In the genomic region with DNA sequence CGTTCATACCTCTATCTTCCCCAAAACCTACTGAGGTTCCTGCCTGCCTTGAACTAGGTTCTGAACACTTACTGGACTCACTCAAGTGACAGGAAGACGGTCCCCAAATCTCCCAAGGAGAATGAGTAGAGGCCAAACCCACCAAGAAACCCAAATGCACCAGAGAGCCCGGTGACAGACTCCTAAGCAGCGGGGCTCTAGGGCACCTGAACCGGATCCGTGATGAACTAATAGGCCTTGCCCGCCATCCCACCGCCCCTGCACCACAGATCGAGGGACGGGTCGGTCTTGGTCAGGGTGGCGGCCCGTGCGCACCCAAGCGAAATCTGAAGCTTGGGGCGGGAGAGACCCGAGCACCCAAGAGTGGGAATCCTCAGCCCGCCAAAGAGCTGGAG, we compare ENCODE assay signal across 10 mouse cellular contexts. TPM values are rescaled to one million over a fixed set of nuclear protein-coding genes. Genes with fewer than 3 reads are reported as not detected.
A peak's percentile ranks its signal among the peaks of the same experiment; 100 is the strongest.
DNase-seq lines count a peak whose midpoint lies in the region; ATAC-seq and TF ChIP-seq lines count a peak whose summit lies in the region.
"Had no signal": no experiment of that assay in that cellular context is flagged by ENCODE, and none has a peak within 500 bp of the region (broad histone marks: within the 10 kb centered on the region; RNA-seq: fewer than 3 reads in every experiment).

No protein-coding gene starts in this region.

- H3K9me3 ChIP-seq in liver, postnatal 0 days (ENCODE audit: low read length): no peaks in the 10 kb centered on the region
- no peaks in the 10 kb centered on the region for H3K9me3 ChIP-seq in liver, embryonic 12.5 days (replicated peaks)
- no peaks in the 10 kb centered on the region for H3K9me3 ChIP-seq in embryonic facial prominence, embryonic 10.5 days
- no peaks in the 10 kb centered on the region for H3K9me3 ChIP-seq in intestine, embryonic 15.5 days

- 14% methylated on average over 18 of the region's 18 CpGs for WGBS in liver, postnatal 0 days (ENCODE audit: insufficient replicate concordance)
- 11% methylated on average over 18 of the region's 18 CpGs for WGBS in liver, embryonic 12.5 days (ENCODE audit: insufficient replicate concordance)
- 9% methylated on average over 18 of the region's 18 CpGs for WGBS in embryonic facial prominence, embryonic 10.5 days
- WGBS in intestine, embryonic 15.5 days: 45% methylated on average over 18 of the region's 18 CpGs

- H3K9ac ChIP-seq in liver, postnatal 0 days (replicated peaks): no peak overlapping the region
- no peak overlapping the region for H3K9ac ChIP-seq in liver, embryonic 12.5 days
- H3K9ac ChIP-seq in intestine, embryonic 15.5 days: no peak overlapping the region

- no peak for DNase-seq in gastrocnemius, adult 2 months
- no peak for DNase-seq in gastrocnemius, adult 18-20 months (ENCODE audit: low spot score)
- no peak for DNase-seq in liver, postnatal 0 days
- no peak for DNase-seq in embryonic facial prominence, embryonic 10.5 days (ENCODE audit: low spot score)
- no peak for DNase-seq in urinary bladder, adult 2 months (ENCODE audit: low spot score)
- no peak for DNase-seq in left cerebral cortex, adult 9 months (ENCODE audit: low spot score in 2 of 2)

- intact Hi-C loops in gastrocnemius, adult 2 months (cut with DNase I): no loop called here

- TF ChIP-seq EP300 in liver, postnatal 0 days (IDR thresholded peaks at IDR 0.05; ENCODE audit: low read depth): no peak

- H3K4me3 ChIP-seq in gastrocnemius, adult 2 months: peak overlapping the region; percentile 57
- 0 out of 2 replicates have a peak overlapping the region, but pooled peaks have one; percentile 32 for H3K4me3 ChIP-seq in liver, postnatal 0 days (ENCODE audit: low read depth, low read length)
- no peak overlapping the region for H3K4me3 ChIP-seq in liver, embryonic 12.5 days
- peak overlapping the region; percentile 57 for H3K4me3 ChIP-seq in embryonic facial prominence, embryonic 10.5 days
- H3K4me3 ChIP-seq in intestine, embryonic 15.5 days (replicated peaks): peak overlapping the region; percentile 40; the same call in 1 of the 2 replicates

- TF ChIP-seq CTCF in gastrocnemius, adult 2 months (IDR thresholded peaks at IDR 0.05): no peak
- no peak for TF ChIP-seq CTCF in liver, postnatal 0 days (IDR thresholded peaks at IDR 0.05; ENCODE audit: low read depth)

- no peak for ATAC-seq in liver, postnatal 0 days
- no peak for ATAC-seq in liver, embryonic 12.5 days
- ATAC-seq in intestine, embryonic 15.5 days: no peak

- H3K36me3 ChIP-seq in liver, postnatal 0 days (replicated peaks; ENCODE audit: insufficient read depth, low read length): 0 out of 2 replicates have a peak, but pooled peaks cover 4% of the 10 kb centered on the region
- peaks cover 9% of the 10 kb centered on the region for H3K36me3 ChIP-seq in liver, embryonic 12.5 days
- H3K36me3 ChIP-seq in embryonic facial prominence, embryonic 10.5 days (replicated peaks): peaks cover 71% of the 10 kb centered on the region
- H3K36me3 ChIP-seq in intestine, embryonic 15.5 days: peaks cover 20% of the 10 kb centered on the region

- no peak overlapping the region for H3K4me2 ChIP-seq in liver, postnatal 0 days (ENCODE audit: low read depth, low read length)
- no peak overlapping the region for H3K4me2 ChIP-seq in liver, embryonic 12.5 days
- peak overlapping the region; percentile 82; the same call in 1 of the 2 replicates for H3K4me2 ChIP-seq in intestine, embryonic 15.5 days (replicated peaks)

- H3K27me3 ChIP-seq in liver, postnatal 0 days (ENCODE audit: insufficient read depth, low read length): peaks cover 61% of the 10 kb centered on the region
- H3K27me3 ChIP-seq in liver, embryonic 12.5 days (replicated peaks): peaks cover 78% of the 10 kb centered on the region
- H3K27me3 ChIP-seq in embryonic facial prominence, embryonic 10.5 days (replicated peaks; ENCODE audit: low read depth, poor library complexity, severe bottlenecking): peaks cover 83% of the 10 kb centered on the region
- H3K27me3 ChIP-seq in intestine, embryonic 15.5 days (replicated peaks): peaks cover 64% of the 10 kb centered on the region

- H3K4me1 ChIP-seq in liver, postnatal 0 days (ENCODE audit: insufficient read depth): peaks cover 8% of the 10 kb centered on the region
- peaks cover 19% of the 10 kb centered on the region for H3K4me1 ChIP-seq in liver, embryonic 12.5 days
- peaks cover 29% of the 10 kb centered on the region for H3K4me1 ChIP-seq in embryonic facial prominence, embryonic 10.5 days
- peaks cover 17% of the 10 kb centered on the region for H3K4me1 ChIP-seq in intestine, embryonic 15.5 days (replicated peaks)

- H3K27ac ChIP-seq in gastrocnemius, adult 2 months: no peak overlapping the region
- H3K27ac ChIP-seq in liver, postnatal 0 days (ENCODE audit: low read depth): no peak overlapping the region
- H3K27ac ChIP-seq in liver, embryonic 12.5 days: no peak overlapping the region
- H3K27ac ChIP-seq in embryonic facial prominence, embryonic 10.5 days (replicated peaks): no peak overlapping the region
- no peak overlapping the region for H3K27ac ChIP-seq in intestine, embryonic 15.5 days

RNA-seq across cellular contexts. Expression of a gene that starts 17.0 kb away (rescaled TPM):
- 1 to 10 TPM; 3.2 to 3.6 TPM for total RNA-seq in gastrocnemius, adult 2 months (2021)
- 1 to 10 TPM; 3.0 to 4.6 TPM for total RNA-seq in gastrocnemius, adult 18-20 months (2021)
- polyA plus RNA-seq in liver, postnatal 0 days (2015; fragmentation: Nextera tagmentation; extraction: Ambion mirVana): 0.39 and 0.41 TPM in 2 replicates
- 0.78 and 1.0 TPM in 2 replicates for polyA plus RNA-seq in liver, embryonic 12.5 days (2016; fragmentation: Nextera tagmentation; extraction: Ambion mirVana)
- 3.1 and 3.5 TPM in 2 replicates for polyA plus RNA-seq in embryonic facial prominence, embryonic 10.5 days (2016; fragmentation: Nextera tagmentation; extraction: Ambion mirVana)
- 2.2 and 2.4 TPM in 2 replicates for polyA plus RNA-seq in intestine, embryonic 15.5 days (2015; fragmentation: Nextera tagmentation; extraction: Ambion mirVana)
- 3.2 and 5.9 TPM in 2 replicates for polyA plus RNA-seq in urinary bladder, adult 2 months (2012; rRNA removed)

RNA-seq across cellular contexts. Expression of a gene that starts 17.8 kb away (rescaled TPM):
- 1 to 10 TPM; 7.1 to 8.0 TPM for total RNA-seq in gastrocnemius, adult 2 months (2021)
- 1 to 10 TPM; 6.7 to 7.7 TPM for total RNA-seq in gastrocnemius, adult 18-20 months (2021)
- 1.4 and 1.5 TPM in 2 replicates for polyA plus RNA-seq in liver, postnatal 0 days (2015; fragmentation: Nextera tagmentation; extraction: Ambion mirVana)
- 5.5 TPM in 2 replicates for polyA plus RNA-seq in liver, embryonic 12.5 days (2016; fragmentation: Nextera tagmentation; extraction: Ambion mirVana)
- 21.7 and 22.7 TPM in 2 replicates for polyA plus RNA-seq in embryonic facial prominence, embryonic 10.5 days (2016; fragmentation: Nextera tagmentation; extraction: Ambion mirVana)
- polyA plus RNA-seq in intestine, embryonic 15.5 days (2015; fragmentation: Nextera tagmentation; extraction: Ambion mirVana): 9.8 and 10.2 TPM in 2 replicates
- polyA plus RNA-seq in urinary bladder, adult 2 months (2012; rRNA removed): 12.6 and 12.7 TPM in 2 replicates

RNA-seq across cellular contexts. Expression of a gene that starts 26.1 kb away (rescaled TPM):
- not detected for total RNA-seq in gastrocnemius, adult 2 months (2021)
- not detected for total RNA-seq in gastrocnemius, adult 18-20 months (2021)
- polyA plus RNA-seq in liver, postnatal 0 days (2015; fragmentation: Nextera tagmentation; extraction: Ambion mirVana): not detected in 2 replicates
- not detected in 2 replicates for polyA plus RNA-seq in liver, embryonic 12.5 days (2016; fragmentation: Nextera tagmentation; extraction: Ambion mirVana)
- polyA plus RNA-seq in embryonic facial prominence, embryonic 10.5 days (2016; fragmentation: Nextera tagmentation; extraction: Ambion mirVana): not detected in 2 replicates
- not detected in 2 replicates for polyA plus RNA-seq in intestine, embryonic 15.5 days (2015; fragmentation: Nextera tagmentation; extraction: Ambion mirVana)
- polyA plus RNA-seq in urinary bladder, adult 2 months (2012; rRNA removed): not detected in 2 replicates
- total RNA-seq: gastrocnemius, postnatal 10 days had no signal
- polyA plus RNA-seq: brain, embryonic 14.5 days had no signal

RNA-seq across cellular contexts. Expression of a gene that starts 40.6 kb away (rescaled TPM):
- under 1 TPM in 1 of 2 experiments, not detected in 1; 0.08 TPM for total RNA-seq in gastrocnemius, adult 2 months (2021)
- not detected for total RNA-seq in gastrocnemius, adult 18-20 months (2021)
- polyA plus RNA-seq in liver, postnatal 0 days (2015; fragmentation: Nextera tagmentation; extraction: Ambion mirVana): not detected in 2 replicates
- polyA plus RNA-seq in liver, embryonic 12.5 days (2016; fragmentation: Nextera tagmentation; extraction: Ambion mirVana): not detected in 2 replicates
- not detected in 2 replicates for polyA plus RNA-seq in embryonic facial prominence, embryonic 10.5 days (2016; fragmentation: Nextera tagmentation; extraction: Ambion mirVana)
- 0.05 and 0.06 TPM in 2 replicates for polyA plus RNA-seq in intestine, embryonic 15.5 days (2015; fragmentation: Nextera tagmentation; extraction: Ambion mirVana)
- 0.43 and 0.49 TPM in 2 replicates for polyA plus RNA-seq in urinary bladder, adult 2 months (2012; rRNA removed)
